Mouse (Mus musculus) embryo, embryonic 10 days (tissue): Measurements from ENCODE around the gene Babam2.
"Not testable (repeated sequence)": the region's sequence is repeated elsewhere in the genome, so short reads cannot be mapped to it uniquely, and the experiment has no call there.

Source experiments
- DNase-seq: peaks from one replicate; pipeline ENCODE4 v3.0.0-alpha.2; 2015; ENCODE audit warnings: low spot score

The Babam2 gene

GRCm38 (mm10) chr5:31781624-31782023 lies 84.1 kb downstream of the Babam2 start:
- no peak for DNase-seq

GRCm38 (mm10) chr5:31787201-31787600 lies 89.7 kb downstream of the Babam2 start:
- no peak for DNase-seq

GRCm38 (mm10) chr5:31787622-31788021 lies 90.1 kb downstream of the Babam2 start:
- no peak for DNase-seq

GRCm38 (mm10) chr5:31792338-31792737 lies 94.9 kb downstream of the Babam2 start:
- DNase-seq, result no peak

- DNase-seq, result no peak
Measured at GRCm38 (mm10) chr5:31792863-31793262, 95.4 kb downstream of the Babam2 start.

- no peak for DNase-seq
Measured at GRCm38 (mm10) chr5:31795414-31795813, 97.9 kb downstream of the Babam2 start.

- DNase-seq, result no peak
Measured at GRCm38 (mm10) chr5:31796979-31797378, 99.5 kb downstream of the Babam2 start.

- not testable (repeated sequence) for DNase-seq
Measured at GRCm38 (mm10) chr5:31804211-31804610, 106.7 kb downstream of the Babam2 start.

GRCm38 (mm10) chr5:31804751-31805150 lies 107.3 kb downstream of the Babam2 start:
- no peak for DNase-seq

GRCm38 (mm10) chr5:31807312-31807711 lies 109.8 kb downstream of the Babam2 start:
- DNase-seq, result no peak

- no peak for DNase-seq
Measured at GRCm38 (mm10) chr5:31808271-31808670, 110.8 kb downstream of the Babam2 start.

- no peak for DNase-seq
Measured at GRCm38 (mm10) chr5:31810796-31811662, 113.5 kb downstream of the Babam2 start.

GRCm38 (mm10) chr5:31811663-31812001 lies 114.1 kb downstream of the Babam2 start:
- no peak for DNase-seq

- DNase-seq, result no peak
Measured at GRCm38 (mm10) chr5:31813156-31813675, 115.7 kb downstream of the Babam2 start.

- DNase-seq, result no peak
Measured at GRCm38 (mm10) chr5:31814068-31814467, 116.6 kb downstream of the Babam2 start.

- DNase-seq, result peak; percentile 55
Measured at GRCm38 (mm10) chr5:31815129-31815528, 117.6 kb downstream of the Babam2 start.

- no peak for DNase-seq
Measured at GRCm38 (mm10) chr5:31816082-31816481, 118.6 kb downstream of the Babam2 start.

GRCm38 (mm10) chr5:31820801-31821200 lies 123.3 kb downstream of the Babam2 start:
- no peak for DNase-seq

GRCm38 (mm10) chr5:31821204-31821603 lies 123.7 kb downstream of the Babam2 start:
- DNase-seq, result no peak

- DNase-seq, result no peak
Measured at GRCm38 (mm10) chr5:31823673-31824072, 126.2 kb downstream of the Babam2 start.

GRCm38 (mm10) chr5:31824126-31824525 lies 126.6 kb downstream of the Babam2 start:
- DNase-seq, result no peak

GRCm38 (mm10) chr5:31827304-31827703 lies 129.8 kb downstream of the Babam2 start:
- no peak for DNase-seq

GRCm38 (mm10) chr5:31827896-31828295 lies 130.4 kb downstream of the Babam2 start:
- no peak for DNase-seq

- no peak for DNase-seq
Measured at GRCm38 (mm10) chr5:31828747-31829146, 131.3 kb downstream of the Babam2 start.
